Mouse (Mus musculus) G1E-ER4 (cell line): ENCODE results near the gene Zscan2. TPM values are rescaled to one million over a fixed set of nuclear protein-coding genes. Genes with fewer than 3 reads are reported as not detected.

ENCODE experiments used
- GATA1 ChIP-seq: IDR thresholded peaks from one replicate; pipeline ENCODE4 v1.8.0; 2012; ENCODE audit warnings: low read length, inconsistent platforms
- polyA plus RNA-seq: library from polyadenylated mRNA; stranded (reverse); fragments of >175 nt; gene quantifications from 2 replicates; pipeline ENCODE4 v1.2.3, GENCODE M21; 2012

The Zscan2 gene
- polyA plus RNA-seq, 1 experiment, result 3.0 TPM

GRCm38 (mm10) chr7:80894815-80895519 is 34.2 kb downstream of the Zscan2 start:
- TF ChIP-seq GATA1, result no peak

GRCm38 (mm10) chr7:80897134-80897533 is 36.4 kb downstream of the Zscan2 start:
- no peak for TF ChIP-seq GATA1

- no peak for TF ChIP-seq GATA1
These were observed 37.0 kb downstream of the Zscan2 start for GRCm38 (mm10) chr7:80897721-80898120.

GRCm38 (mm10) chr7:80900944-80901501 is 40.3 kb downstream of the Zscan2 start, which contains the start of gene Wdr73:
TSS of gene Wdr73 (minus strand) at chr7:80901269.
- no peak for TF ChIP-seq GATA1

GRCm38 (mm10) chr7:80901541-80902274 is 41.0 kb downstream of the Zscan2 start:
- no peak for TF ChIP-seq GATA1

GRCm38 (mm10) chr7:80903625-80904422 is 43.1 kb downstream of the Zscan2 start:
- no peak for TF ChIP-seq GATA1

GRCm38 (mm10) chr7:80904921-80905515 is 44.3 kb downstream of the Zscan2 start, which contains the start of gene Nmb:
TSS of gene Nmb (minus strand) at chr7:80905076.
- TF ChIP-seq GATA1, result no peak

GRCm38 (mm10) chr7:80911053-80911452 is 50.3 kb downstream of the Zscan2 start:
- TF ChIP-seq GATA1, result no peak

GRCm38 (mm10) chr7:80912496-80912895 is 51.8 kb downstream of the Zscan2 start:
- no peak for TF ChIP-seq GATA1

- TF ChIP-seq GATA1, result no peak
These were observed 57.3 kb downstream of the Zscan2 start for GRCm38 (mm10) chr7:80917916-80918465.

- TF ChIP-seq GATA1, result no peak
These were observed 58.4 kb downstream of the Zscan2 start for GRCm38 (mm10) chr7:80918982-80919646.

GRCm38 (mm10) chr7:80919647-80920008 is 58.9 kb downstream of the Zscan2 start:
- no peak for TF ChIP-seq GATA1

- TF ChIP-seq GATA1, result no peak
These were observed 62.4 kb downstream of the Zscan2 start for GRCm38 (mm10) chr7:80923165-80923564.

Other genes starting within 250 kb of the Zscan2 start
- 43.6 and 57.2 TPM in 2 replicates for gene Crtc3, start 172.0 kb upstream of the Zscan2 start, polyA plus RNA-seq
- 12.6 and 12.7 TPM in 2 replicates for gene Iqgap1, start 34.9 kb upstream of the Zscan2 start, polyA plus RNA-seq
- gene Wdr73, start 40.3 kb downstream of the Zscan2 start, polyA plus RNA-seq, result 20.3 and 30.1 TPM in 2 replicates
- 2.1 TPM in 2 replicates for gene Nmb, start 44.2 kb downstream of the Zscan2 start, polyA plus RNA-seq
- 9.4 and 10.9 TPM in 2 replicates for gene Sec11a, start 86.9 kb downstream of the Zscan2 start, polyA plus RNA-seq
- gene Zfp592, start 132.8 kb downstream of the Zscan2 start, polyA plus RNA-seq, result 65.8 and 78.9 TPM in 2 replicates
- 1.5 and 1.9 TPM in 2 replicates for gene Alpk3, start 196.7 kb downstream of the Zscan2 start, polyA plus RNA-seq